Mouse (Mus musculus) liver, embryonic 14.5 days (tissue): ENCODE measurements around the gene Arhgef7. TPM values are rescaled to one million over a fixed set of nuclear protein-coding genes. Genes with fewer than 3 reads are reported as not detected.

Experiments
- ATAC-seq: fragments of 200-750 bp; cut with Nextera tagmentation; 2 replicates; pipeline ENCODE4 v1.8.0; 2017; ENCODE audit warnings: moderate number of reproducible peaks, mild to moderate bottlenecking, moderate library complexity; ENCODE audit not compliant: insufficient read depth
- DNase-seq, 3 experiments: peaks; one replicate each; pipeline ENCODE4 v3.0.0-alpha.2; 2012 to 2013; ENCODE audit warnings: low read depth in 3 of 3, low spot score in 3 of 3
- H3K27ac ChIP-seq: fragments of 300-500 bp; sonication (generic); 2 replicates; pipeline ENCODE4 v1.5.1; 2014; ENCODE audit warnings: moderate library complexity, mild to moderate bottlenecking, control low read depth, inconsistent platforms
- H3K27me3 ChIP-seq: fragments of 300-500 bp; sonication (generic); 2 replicates; pipeline ENCODE4 v1.6.1; 2014; ENCODE audit warnings: mild to moderate bottlenecking, low read length, moderate library complexity; ENCODE audit not compliant: control insufficient read depth, insufficient read depth
- H3K36me3 ChIP-seq: fragments of 300-500 bp; sonication (generic); replicated peaks from 2 replicates; pipeline ENCODE4 v1.6.1; 2014; ENCODE audit warnings: low read depth; ENCODE audit not compliant: control insufficient read depth, insufficient read depth
- H3K4me1 ChIP-seq, 2 experiments: fragments of 200-500 bp in 1 of 2; fragments of 300-500 bp in 1 of 2; sonication (generic) in 1 of 2; replicated peaks; 2 replicates each; pipeline ENCODE4 v1.6.1; 2012 to 2014; ENCODE audit warnings: antibody characterized with exemption in 1 of 2, inconsistent platforms in 1 of 2, low read length in 1 of 2; ENCODE audit not compliant: control insufficient read depth in 2 of 2, insufficient read depth in 2 of 2
- H3K4me2 ChIP-seq: fragments of 300-500 bp; sonication (generic); 2 replicates; pipeline ENCODE4 v1.6.1; 2014; ENCODE audit warnings: low read depth, mild to moderate bottlenecking, control low read depth, moderate library complexity
- H3K4me3 ChIP-seq, 2 experiments: fragments of 200-500 bp in 1 of 2; fragments of 300-500 bp in 1 of 2; sonication (generic) in 1 of 2; 2 replicates each; pipeline ENCODE4 v1.5.1; 2012 to 2014; ENCODE audit warnings: low read depth in 2 of 2, low read length in 2 of 2, mild to moderate bottlenecking in 2 of 2, control low read depth in 1 of 2, inconsistent platforms in 1 of 2, moderate library complexity in 1 of 2; ENCODE audit not compliant: insufficient read depth in 1 of 2
- H3K9ac ChIP-seq: fragments of 300-500 bp; sonication (generic); replicated peaks from 2 replicates; pipeline ENCODE4 v1.6.1; 2014; ENCODE audit warnings: mild to moderate bottlenecking, control low read depth, moderate library complexity
- H3K9me3 ChIP-seq: fragments of 300-500 bp; sonication (generic); 2 replicates; pipeline ENCODE4 v1.6.1; 2016; ENCODE audit warnings: low read length, mixed read lengths; ENCODE audit not compliant: control insufficient read depth
- CTCF ChIP-seq: IDR thresholded peaks from 2 replicates; pipeline ENCODE4 v1.5.1; 2016; ENCODE audit warnings: antibody characterized with exemption, low read depth, control low read depth
- EP300 ChIP-seq: IDR thresholded peaks from 2 replicates; pipeline ENCODE4 v1.6.1; 2016; ENCODE audit warnings: antibody characterized with exemption, low read depth
- WGBS: fragments of 180-500 bp; shearing (Covaris S2); extraction: QIAGEN DNeasy Blood & Tissue Kit; methylation state at CpG from one replicate; pipeline ENCODE4 v1.1.7; 2014; ENCODE audit not compliant: insufficient replicate concordance; 5-methylcytosine and 5-hydroxymethylcytosine counted together
- polyA plus RNA-seq, 2 experiments: library from polyadenylated mRNA; depleted of rRNA in 1 of 2; stranded (reverse) in 1 of 2; unstranded in 1 of 2; fragments of >200 nt; fragmentation: Nextera tagmentation in 1 of 2; extraction: Ambion mirVana in 1 of 2; gene quantifications; 2 replicates each; pipeline versions ENCODE4 v1.2.1 to v1.2.3; 2012 to 2014

Arhgef7 gene
- polyA plus RNA-seq, 2 experiments = 6.5 to 7.0 TPM

- H3K9ac ChIP-seq = no peak overlapping the region
- no peak overlapping the region for H3K4me3 ChIP-seq
- H3K4me2 ChIP-seq = no peak overlapping the region
- ATAC-seq (no peak), DNase-seq (no peak)
- H3K9me3 ChIP-seq = no peaks in the 10 kb centered on the region
- H3K27ac ChIP-seq = no peak overlapping the region
- 72% methylated on average over 7 of the region's 7 CpGs for WGBS
- peaks cover 5 to 20% of the 10 kb centered on the region in 2 experiments; a peak in 3 of 4 replicates for H3K4me1 ChIP-seq
- H3K27me3 ChIP-seq = no peaks in the 10 kb centered on the region
- TF ChIP-seq CTCF = no peak
- TF ChIP-seq EP300 = no peak
- H3K36me3 ChIP-seq = no peaks in the 10 kb centered on the region
These were observed 43.1 kb downstream of the Arhgef7 start for GRCm38 (mm10) chr8:11770521-11771080.

GRCm38 (mm10) chr8:11771608-11772007 lies 44.1 kb downstream of the Arhgef7 start:
- no peaks in the 10 kb centered on the region for H3K36me3 ChIP-seq
- ATAC-seq (no peak), DNase-seq (no peak)
- H3K4me2 ChIP-seq = no peak overlapping the region
- 81% methylated on average over 5 of the region's 5 CpGs for WGBS
- H3K9me3 ChIP-seq = no peaks in the 10 kb centered on the region
- no peak overlapping the region for H3K9ac ChIP-seq
- peaks cover 12 to 26% of the 10 kb centered on the region in 2 experiments; a peak in 3 of 4 replicates for H3K4me1 ChIP-seq
- no peak for TF ChIP-seq CTCF
- no peak overlapping the region for H3K4me3 ChIP-seq
- no peak overlapping the region for H3K27ac ChIP-seq
- H3K27me3 ChIP-seq = no peaks in the 10 kb centered on the region

- Histone ChIP-seq H3K36me3 (no peaks in the 10 kb centered on the region), H3K27ac (no peak overlapping the region), H3K27me3 (no peaks in the 10 kb centered on the region), H3K9me3 (no peaks in the 10 kb centered on the region), H3K4me3 (no peak overlapping the region), H3K9ac (no peak overlapping the region), H3K4me1 (peaks cover 12 to 30% of the 10 kb centered on the region in 2 experiments), H3K4me2 (no peak overlapping the region)
- ATAC-seq (no peak), DNase-seq (no peak)
- 31% methylated on average over 17 of the region's 17 CpGs for WGBS
- TF ChIP-seq EP300 (no peak), CTCF (no peak)
These were observed 46.9 kb downstream of the Arhgef7 start for GRCm38 (mm10) chr8:11774195-11775076.

- WGBS = 1% methylated on average over 7 of the region's 7 CpGs
- no peak overlapping the region for H3K27ac ChIP-seq
- peaks cover 12 to 30% of the 10 kb centered on the region in 2 experiments for H3K4me1 ChIP-seq
These were observed 48.4 kb downstream of the Arhgef7 start for GRCm38 (mm10) chr8:11775889-11776288.

GRCm38 (mm10) chr8:11776451-11777180 lies 49.1 kb downstream of the Arhgef7 start:
- 62% methylated on average over 8 of the region's 8 CpGs for WGBS
- no peak for DNase-seq
- Histone ChIP-seq H3K4me2 (no peak overlapping the region), H3K9ac (no peak overlapping the region), H3K4me3 (no peak overlapping the region), H3K27me3 (no peaks in the 10 kb centered on the region), H3K27ac (no peak overlapping the region), H3K36me3 (no peaks in the 10 kb centered on the region), H3K9me3 (no peaks in the 10 kb centered on the region), H3K4me1 (peaks cover 12 to 30% of the 10 kb centered on the region in 2 experiments)
- no peak for TF ChIP-seq EP300
- no peak for TF ChIP-seq CTCF
- no peak for ATAC-seq

More at GRCm38 (mm10) chr8:11775889-11776288, 48.4 kb downstream of the Arhgef7 start:
- Histone ChIP-seq H3K36me3 (no peaks in the 10 kb centered on the region), H3K27me3 (no peaks in the 10 kb centered on the region), H3K4me2 (no peak overlapping the region; the same call in 1 of the 2 replicates), H3K4me3 (no peak overlapping the region), H3K9me3 (no peaks in the 10 kb centered on the region), H3K9ac (no peak overlapping the region)
- ATAC-seq (peak; percentile 83), DNase-seq (no peak)
- TF ChIP-seq EP300 = no peak
- no peak for TF ChIP-seq CTCF
